Mouse (Mus musculus): ENCODE measurements at regions not wholly inside any gene's neighbourhood (a gene's known extent, or its start where the extent isn't known, plus 50 kb on each side); places are given as distances from the start of the nearest gene placed in this dataset.

DNA sequence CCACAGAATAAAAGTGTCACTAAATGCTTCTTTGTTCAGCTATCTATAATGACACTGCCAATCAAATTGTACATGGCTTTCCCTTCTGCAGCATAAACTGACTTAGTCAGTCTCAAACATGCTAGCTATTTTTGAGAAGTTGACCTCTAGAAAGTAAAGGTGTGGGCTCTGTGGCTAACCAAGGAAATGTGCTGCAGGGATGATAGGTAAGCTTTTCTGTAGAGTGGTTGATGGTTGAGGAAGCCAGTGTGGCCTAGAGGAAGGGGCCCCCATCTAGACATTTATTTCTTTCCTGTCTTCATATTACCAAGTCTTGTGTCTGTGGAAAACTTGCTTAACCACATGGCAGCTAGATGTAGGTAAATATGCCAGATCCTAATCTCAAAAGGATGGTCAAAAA is 483.4 kb downstream of the Car8 start:
- Histone ChIP-seq H3K36me3 (replicated peaks) (no peaks in the 10 kb centered on the region), H3K4me2 (no peak overlapping the region), H3K27ac (replicated peaks) (no peak overlapping the region), H3K9ac (no peak overlapping the region), H3K27me3 (no peaks in the 10 kb centered on the region), H3K4me1 (replicated peaks) (no peaks in the 10 kb centered on the region), H3K4me3 (replicated peaks) (no peak overlapping the region), H3K9me3 (replicated peaks) (no peaks in the 10 kb centered on the region)
- ATAC-seq (ENCODE audit: insufficient read depth) = no peak

GRCm38 (mm10) chr4:7753931-7754330 is 484.9 kb downstream of the Car8 start:
- WGBS (ENCODE audit: insufficient replicate concordance) = 29% methylated on average over 4 of the region's 4 CpGs
- Histone ChIP-seq H3K4me3 (replicated peaks) (no peak overlapping the region), H3K4me2 (no peak overlapping the region), H3K9me3 (replicated peaks) (no peaks in the 10 kb centered on the region), H3K36me3 (replicated peaks) (no peaks in the 10 kb centered on the region), H3K9ac (no peak overlapping the region), H3K27me3 (no peaks in the 10 kb centered on the region), H3K4me1 (replicated peaks) (no peaks in the 10 kb centered on the region), H3K27ac (replicated peaks) (no peak overlapping the region)
- no peak for ATAC-seq (ENCODE audit: insufficient read depth)

- no peaks in the 10 kb centered on the region for H3K36me3 ChIP-seq (replicated peaks)
- no peak for ATAC-seq (ENCODE audit: insufficient read depth)
- H3K4me2 ChIP-seq = no peak overlapping the region
- H3K9ac ChIP-seq = no peak overlapping the region
- H3K27ac ChIP-seq (replicated peaks) = no peak overlapping the region
- 37% methylated on average over 1 of the region's 1 CpGs for WGBS (ENCODE audit: insufficient replicate concordance)
- no peaks in the 10 kb centered on the region for H3K27me3 ChIP-seq
- no peaks in the 10 kb centered on the region for H3K9me3 ChIP-seq (replicated peaks)
- H3K4me1 ChIP-seq (replicated peaks) = no peaks in the 10 kb centered on the region
- no peak overlapping the region for H3K4me3 ChIP-seq (replicated peaks)
These were observed 487.6 kb downstream of the Car8 start for GRCm38 (mm10) chr4:7751208-7751607.

- H3K27ac ChIP-seq (replicated peaks) = no peak overlapping the region
- no peak for ATAC-seq (ENCODE audit: insufficient read depth)
- no peaks in the 10 kb centered on the region for H3K4me1 ChIP-seq (replicated peaks)
- no peaks in the 10 kb centered on the region for H3K36me3 ChIP-seq (replicated peaks)
- no peak overlapping the region for H3K4me2 ChIP-seq
- no peaks in the 10 kb centered on the region for H3K9me3 ChIP-seq (replicated peaks)
- H3K27me3 ChIP-seq = no peaks in the 10 kb centered on the region
- no peak overlapping the region for H3K4me3 ChIP-seq (replicated peaks)
- H3K9ac ChIP-seq = no peak overlapping the region
These were observed 515.9 kb downstream of the Car8 start for GRCm38 (mm10) chr4:7722893-7723292.

GRCm38 (mm10) chr4:7688516-7688915 is 550.3 kb downstream of the Car8 start:
- H3K9ac ChIP-seq = no peak overlapping the region
- H3K4me2 ChIP-seq = no peak overlapping the region
- WGBS (ENCODE audit: insufficient replicate concordance) = 52% methylated on average over 4 of the region's 4 CpGs
- no peak overlapping the region for H3K27ac ChIP-seq (replicated peaks)
- no peaks in the 10 kb centered on the region for H3K27me3 ChIP-seq
- no peak for ATAC-seq (ENCODE audit: insufficient read depth)
- H3K36me3 ChIP-seq (replicated peaks) = no peaks in the 10 kb centered on the region
- H3K4me1 ChIP-seq (replicated peaks) = no peaks in the 10 kb centered on the region
- no peaks in the 10 kb centered on the region for H3K9me3 ChIP-seq (replicated peaks)
- no peak overlapping the region for H3K4me3 ChIP-seq (replicated peaks)

DNA sequence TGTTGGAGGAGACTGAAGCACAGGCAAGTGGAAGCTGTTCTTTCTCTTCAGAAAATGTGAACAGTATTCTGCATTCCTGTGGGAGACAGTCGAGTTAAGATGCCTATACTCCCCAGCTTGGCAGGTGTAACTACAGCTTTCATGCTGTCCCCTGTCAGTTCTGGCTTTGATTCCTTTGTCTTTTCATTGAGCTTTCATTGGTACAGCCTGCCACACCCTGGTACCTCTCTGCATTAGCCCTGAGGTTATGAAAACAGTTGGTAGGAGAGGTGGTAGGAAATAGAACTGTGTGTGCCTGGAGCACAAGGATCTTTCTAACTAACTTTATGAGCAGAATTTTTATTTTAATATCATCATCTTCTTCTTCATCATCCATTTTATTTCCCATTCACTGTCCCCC is 551.6 kb downstream of the Car8 start:
- Histone ChIP-seq H3K9ac (no peak overlapping the region), H3K36me3 (replicated peaks) (no peaks in the 10 kb centered on the region), H3K27me3 (no peaks in the 10 kb centered on the region), H3K4me1 (replicated peaks) (no peaks in the 10 kb centered on the region), H3K9me3 (replicated peaks) (no peaks in the 10 kb centered on the region), H3K4me2 (no peak overlapping the region), H3K4me3 (replicated peaks) (no peak overlapping the region), H3K27ac (replicated peaks) (no peak overlapping the region)
- WGBS (ENCODE audit: insufficient replicate concordance) = 44% methylated on average over 1 of the region's 1 CpGs
- ATAC-seq (ENCODE audit: insufficient read depth) = no peak

- no peaks in the 10 kb centered on the region for H3K27me3 ChIP-seq
- WGBS (ENCODE audit: insufficient replicate concordance) = 68% methylated on average over 4 of the region's 4 CpGs
- no peak overlapping the region for H3K27ac ChIP-seq (replicated peaks)
- H3K9me3 ChIP-seq (replicated peaks) = no peaks in the 10 kb centered on the region
- H3K4me2 ChIP-seq = no peak overlapping the region
- H3K36me3 ChIP-seq (replicated peaks) = no peaks in the 10 kb centered on the region
- no peaks in the 10 kb centered on the region for H3K4me1 ChIP-seq (replicated peaks)
- ATAC-seq (ENCODE audit: insufficient read depth) = no peak
- no peak overlapping the region for H3K4me3 ChIP-seq (replicated peaks)
- H3K9ac ChIP-seq = no peak overlapping the region
These were observed 568.1 kb downstream of the Car8 start for GRCm38 (mm10) chr4:7670795-7671105.

DNA sequence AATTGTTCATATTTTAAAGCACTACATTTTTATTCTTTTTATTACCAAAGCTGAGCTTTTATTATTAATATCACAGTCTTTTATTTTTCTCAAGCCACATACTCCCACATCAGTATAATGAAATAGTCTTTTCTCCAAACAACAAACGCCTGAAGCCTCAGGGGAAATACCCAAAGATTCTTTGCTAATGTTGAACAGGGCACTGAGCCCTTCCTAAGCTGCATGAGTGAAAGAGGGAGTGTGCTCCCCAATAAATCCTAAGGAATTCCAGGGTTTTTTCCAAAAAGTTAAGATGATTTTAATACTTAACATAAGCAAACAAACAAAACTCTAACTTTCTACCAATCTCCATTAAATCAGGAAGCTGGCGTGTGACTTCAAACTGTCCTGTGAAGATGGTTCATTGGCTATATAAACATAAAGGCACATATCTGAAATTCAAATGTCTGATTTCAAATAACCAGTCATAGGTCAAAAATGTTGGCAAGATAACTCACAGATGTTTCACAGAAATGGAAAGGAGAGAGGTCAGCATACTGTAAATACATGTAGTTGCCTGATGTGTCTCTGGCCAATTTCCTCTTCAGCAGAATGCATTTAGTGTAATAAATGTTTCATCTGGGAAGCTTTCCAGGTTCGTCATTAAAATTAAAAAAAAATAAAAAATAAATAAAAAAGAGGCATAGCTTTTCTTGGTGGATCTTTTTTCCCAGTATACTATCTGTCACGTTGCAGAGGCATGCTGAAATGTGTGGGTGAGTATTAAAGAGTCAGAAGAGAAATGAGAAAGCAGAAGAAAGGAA is 568.6 kb downstream of the Car8 start:
- Histone ChIP-seq H3K27ac (replicated peaks) (no peak overlapping the region), H3K27me3 (no peaks in the 10 kb centered on the region), H3K36me3 (replicated peaks) (no peaks in the 10 kb centered on the region), H3K4me2 (no peak overlapping the region), H3K4me3 (replicated peaks) (no peak overlapping the region), H3K9ac (no peak overlapping the region), H3K9me3 (replicated peaks) (no peaks in the 10 kb centered on the region), H3K4me1 (replicated peaks) (no peaks in the 10 kb centered on the region)
- no peak for ATAC-seq (ENCODE audit: insufficient read depth)
- 53% methylated on average over 4 of the region's 4 CpGs for WGBS (ENCODE audit: insufficient replicate concordance)

DNA sequence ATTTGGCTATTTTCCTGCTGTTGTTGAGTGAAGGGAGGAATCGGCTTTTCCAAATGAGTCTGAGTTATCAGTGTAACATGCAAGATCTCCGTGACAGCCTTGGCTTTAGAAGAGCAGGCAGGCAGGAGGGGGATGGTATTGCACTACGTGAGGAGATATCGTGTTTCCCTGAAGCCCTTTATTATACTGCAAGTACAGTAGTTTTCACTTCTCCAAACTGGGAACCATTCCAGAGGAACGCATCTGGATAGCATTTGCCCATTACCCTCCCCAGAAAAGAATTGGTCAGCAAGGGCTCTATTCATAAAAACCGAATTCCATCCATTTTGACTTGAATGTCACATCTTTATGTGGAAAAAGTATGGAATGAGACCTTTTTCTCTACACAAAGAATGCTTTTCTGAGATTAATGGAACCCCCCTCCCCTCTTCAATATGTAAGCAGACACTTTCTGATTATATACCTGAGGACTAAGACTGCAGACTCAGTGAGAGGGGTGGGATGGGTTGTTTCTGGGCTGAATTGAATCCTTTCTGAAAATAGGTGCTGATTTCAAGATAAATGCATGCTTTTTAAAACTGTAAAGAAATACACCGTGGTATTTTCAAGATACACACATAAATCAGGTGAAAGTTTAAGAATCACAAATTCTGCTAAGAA is 571.8 kb downstream of the Car8 start:
- no peak overlapping the region for H3K27ac ChIP-seq (replicated peaks)

DNA sequence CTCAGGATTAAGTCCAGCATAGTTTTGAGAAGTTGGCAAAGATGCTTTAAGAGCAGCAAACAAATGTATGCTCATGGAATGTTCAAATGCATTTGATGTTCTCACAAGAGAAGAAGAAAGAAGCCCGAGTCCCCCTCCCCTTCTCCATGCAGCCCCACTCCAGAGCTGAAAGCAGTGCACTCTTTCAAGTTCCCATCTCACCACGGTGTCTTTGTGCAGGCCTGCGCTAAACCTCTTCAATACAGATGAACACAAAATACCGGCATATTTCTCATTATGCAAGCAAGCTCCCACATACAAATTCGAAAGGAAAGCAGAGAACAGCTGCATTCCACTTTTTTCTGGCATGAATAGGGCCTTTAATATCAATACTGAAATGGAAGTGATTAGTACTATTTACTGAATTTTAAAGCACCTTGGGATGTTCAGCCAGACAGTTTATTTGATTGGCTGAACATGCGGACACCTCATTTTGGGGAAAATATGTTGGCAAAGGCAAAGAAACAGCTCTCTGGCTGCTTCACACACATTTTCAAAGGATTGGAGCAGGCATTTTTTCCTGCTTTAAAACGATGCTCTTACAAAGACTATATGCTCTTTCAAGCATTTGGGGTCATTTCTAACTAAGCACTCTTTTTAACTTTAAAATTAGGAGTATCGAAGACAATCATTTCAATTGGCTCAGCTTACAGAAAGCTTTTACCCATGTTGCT is 595.8 kb downstream of the Car8 start:
- H3K9me3 ChIP-seq (replicated peaks) = no peaks in the 10 kb centered on the region
- no peaks in the 10 kb centered on the region for H3K27me3 ChIP-seq
- H3K27ac ChIP-seq (replicated peaks) = no peak overlapping the region
- no peaks in the 10 kb centered on the region for H3K36me3 ChIP-seq (replicated peaks)
- no peak overlapping the region for H3K4me2 ChIP-seq
- H3K4me3 ChIP-seq (replicated peaks) = no peak overlapping the region
- 60% methylated on average over 8 of the region's 8 CpGs for WGBS (ENCODE audit: insufficient replicate concordance)
- H3K9ac ChIP-seq = no peak overlapping the region
- no peak for ATAC-seq (ENCODE audit: insufficient read depth)
- H3K4me1 ChIP-seq (replicated peaks) = no peaks in the 10 kb centered on the region

More for the DNA sequence above, 571.8 kb downstream of the Car8 start:
- Histone ChIP-seq H3K4me3 (replicated peaks) (no peak overlapping the region), H3K9ac (no peak overlapping the region), H3K36me3 (replicated peaks) (no peaks in the 10 kb centered on the region), H3K4me2 (no peak overlapping the region), H3K9me3 (replicated peaks) (no peaks in the 10 kb centered on the region), H3K4me1 (replicated peaks) (no peaks in the 10 kb centered on the region), H3K27me3 (no peaks in the 10 kb centered on the region)
- no peak for ATAC-seq (ENCODE audit: insufficient read depth)
- WGBS (ENCODE audit: insufficient replicate concordance) = 63% methylated on average over 7 of the region's 7 CpGs

GRCm38 (mm10) chr4:7597671-7598390 is 641.0 kb downstream of the Car8 start:
- H3K9ac ChIP-seq = no peak overlapping the region
- no peak overlapping the region for H3K4me2 ChIP-seq
- no peaks in the 10 kb centered on the region for H3K4me1 ChIP-seq (replicated peaks)
- no peak overlapping the region for H3K27ac ChIP-seq (replicated peaks)
- WGBS (ENCODE audit: insufficient replicate concordance) = 57% methylated on average over 4 of the region's 4 CpGs
- ATAC-seq (ENCODE audit: insufficient read depth) = no peak
- no peaks in the 10 kb centered on the region for H3K27me3 ChIP-seq
- H3K9me3 ChIP-seq (replicated peaks) = no peaks in the 10 kb centered on the region
- no peaks in the 10 kb centered on the region for H3K36me3 ChIP-seq (replicated peaks)
- H3K4me3 ChIP-seq (replicated peaks) = no peak overlapping the region

Data from liver, embryonic 15.5 days (tissue).